Mouse (Mus musculus) cerebellum, adult 9-10 months (tissue): Measurements from ENCODE around the gene Gramd1a.

Experiments
- DNase-seq: peaks from one replicate; pipeline ENCODE4 v3.0.0; 2022

Gene Gramd1a

GRCm38 (mm10) chr7:31088206-31088605, 67.5 kb downstream of the Gramd1a start:
- no peak for DNase-seq

- no peak for DNase-seq
Observed at GRCm38 (mm10) chr7:31087262-31087661, 68.4 kb downstream of the Gramd1a start.

- no peak for DNase-seq
Observed at GRCm38 (mm10) chr7:31086175-31086755, 69.4 kb downstream of the Gramd1a start.

- no peak for DNase-seq
Observed at GRCm38 (mm10) chr7:31085171-31085570, 70.5 kb downstream of the Gramd1a start.

- DNase-seq = no peak
Observed at GRCm38 (mm10) chr7:31084140-31084539, 71.6 kb downstream of the Gramd1a start.

GRCm38 (mm10) chr7:31082831-31083588, 72.7 kb downstream of the Gramd1a start:
- DNase-seq = peak; percentile 74

- DNase-seq = no peak
Observed at GRCm38 (mm10) chr7:31082106-31082505, 73.6 kb downstream of the Gramd1a start.

GRCm38 (mm10) chr7:31081106-31081505, 74.6 kb downstream of the Gramd1a start:
- peak; percentile 71 for DNase-seq

- DNase-seq = no peak
Observed at GRCm38 (mm10) chr7:31080611-31081010, 75.1 kb downstream of the Gramd1a start.
